Mouse (Mus musculus): ENCODE data around the gene Faf1. TPM values are rescaled to one million over a fixed set of nuclear protein-coding genes. Genes with fewer than 3 reads are reported as not detected.

Faf1 gene
- polyA plus RNA-seq, 1 experiment from 2014 or later = 15.7 TPM

GRCm38 (mm10) chr4:109759901-109760300, 83.5 kb downstream of the Faf1 start:
- no peaks in the 10 kb centered on the region for H3K27me3 ChIP-seq (replicated peaks; ENCODE audit: control insufficient read depth, insufficient read depth, low read length)
- H3K4me2 ChIP-seq (replicated peaks; ENCODE audit: low read depth) = no peak overlapping the region
- H3K9me3 ChIP-seq (ENCODE audit: control insufficient read depth) = no peaks in the 10 kb centered on the region
- no peaks in the 10 kb centered on the region for H3K4me1 ChIP-seq (replicated peaks; ENCODE audit: control insufficient read depth, insufficient read depth, low read length)
- TF ChIP-seq CTCF (IDR thresholded peaks at IDR 0.05; ENCODE audit: low read depth) = no peak
- no peaks in the 10 kb centered on the region for H3K36me3 ChIP-seq (ENCODE audit: control insufficient read depth, insufficient read depth)
- no peak overlapping the region for H3K4me3 ChIP-seq (ENCODE audit: low read depth, low read length)
- no peak for ATAC-seq
- H3K27ac ChIP-seq (ENCODE audit: low read depth, low read length) = no peak overlapping the region
- WGBS = 73% methylated on average over 2 of the region's 2 CpGs
- H3K9ac ChIP-seq (ENCODE audit: low read depth, low read length) = no peak overlapping the region

- H3K4me1 ChIP-seq (replicated peaks; ENCODE audit: control insufficient read depth, insufficient read depth, low read length) = no peaks in the 10 kb centered on the region
- no peak for TF ChIP-seq CTCF (IDR thresholded peaks at IDR 0.05; ENCODE audit: low read depth)
- no peak overlapping the region for H3K9ac ChIP-seq (ENCODE audit: low read depth, low read length)
- WGBS = 77% methylated on average over 3 of the region's 3 CpGs
- no peak overlapping the region for H3K27ac ChIP-seq (ENCODE audit: low read depth, low read length)
- ATAC-seq = no peak
- no peak overlapping the region for H3K4me2 ChIP-seq (replicated peaks; ENCODE audit: low read depth)
- no peak overlapping the region for H3K4me3 ChIP-seq (ENCODE audit: low read depth, low read length)
- H3K36me3 ChIP-seq (ENCODE audit: control insufficient read depth, insufficient read depth) = no peaks in the 10 kb centered on the region
- H3K9me3 ChIP-seq (ENCODE audit: control insufficient read depth) = no peaks in the 10 kb centered on the region
- H3K27me3 ChIP-seq (replicated peaks; ENCODE audit: control insufficient read depth, insufficient read depth, low read length) = no peaks in the 10 kb centered on the region
Measured at GRCm38 (mm10) chr4:109760501-109760900, 84.1 kb downstream of the Faf1 start.

DNA sequence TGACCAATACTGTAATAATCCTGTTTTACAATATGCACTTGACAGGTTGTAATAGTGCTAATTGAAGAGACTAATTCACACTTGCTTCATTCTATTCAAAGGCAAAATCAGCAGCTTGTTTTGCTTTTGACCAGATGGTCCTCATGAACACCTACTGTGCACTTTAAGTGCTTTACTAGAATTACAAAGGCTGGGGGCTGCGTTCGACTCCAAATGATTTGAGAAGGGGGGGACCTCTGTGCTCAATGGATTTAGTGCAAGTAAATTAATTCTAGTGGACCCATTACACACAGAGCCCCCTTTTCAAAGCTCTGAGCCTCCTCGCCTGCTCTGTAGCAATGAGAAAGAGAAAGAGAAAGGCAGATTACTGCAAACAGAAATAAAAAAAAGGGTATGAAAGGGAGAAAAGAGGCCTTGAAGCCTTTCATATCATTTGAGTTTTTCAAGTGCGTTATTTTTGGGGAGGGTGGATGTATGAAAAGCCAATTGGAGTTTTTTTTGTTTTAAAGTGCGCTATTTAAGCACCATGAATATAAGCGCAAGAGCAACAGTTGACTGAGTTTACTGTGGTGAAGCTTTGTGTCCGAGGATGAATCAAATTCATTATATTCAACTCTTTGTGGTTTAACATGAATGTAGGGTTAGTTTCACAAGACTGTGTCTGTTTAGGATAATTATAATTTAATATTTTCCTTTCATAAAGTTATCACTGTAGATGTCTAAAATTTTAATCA, 86.5 kb downstream of the Faf1 start:
- TF ChIP-seq CTCF (IDR thresholded peaks at IDR 0.05; ENCODE audit: low read depth) = no peak
- Histone ChIP-seq H3K4me3 (ENCODE audit: low read depth, low read length) (no peak overlapping the region), H3K27ac (ENCODE audit: low read depth, low read length) (no peak overlapping the region), H3K9me3 (ENCODE audit: control insufficient read depth) (no peaks in the 10 kb centered on the region), H3K36me3 (ENCODE audit: control insufficient read depth, insufficient read depth) (no peaks in the 10 kb centered on the region), H3K9ac (ENCODE audit: low read depth, low read length) (no peak overlapping the region), H3K4me2 (replicated peaks; ENCODE audit: low read depth) (no peak overlapping the region), H3K4me1 (replicated peaks; ENCODE audit: control insufficient read depth, insufficient read depth, low read length) (no peaks in the 10 kb centered on the region), H3K27me3 (replicated peaks; ENCODE audit: control insufficient read depth, insufficient read depth, low read length) (no peaks in the 10 kb centered on the region)
- ATAC-seq = no peak
- 70% methylated on average over 7 of the region's 7 CpGs for WGBS

DNA sequence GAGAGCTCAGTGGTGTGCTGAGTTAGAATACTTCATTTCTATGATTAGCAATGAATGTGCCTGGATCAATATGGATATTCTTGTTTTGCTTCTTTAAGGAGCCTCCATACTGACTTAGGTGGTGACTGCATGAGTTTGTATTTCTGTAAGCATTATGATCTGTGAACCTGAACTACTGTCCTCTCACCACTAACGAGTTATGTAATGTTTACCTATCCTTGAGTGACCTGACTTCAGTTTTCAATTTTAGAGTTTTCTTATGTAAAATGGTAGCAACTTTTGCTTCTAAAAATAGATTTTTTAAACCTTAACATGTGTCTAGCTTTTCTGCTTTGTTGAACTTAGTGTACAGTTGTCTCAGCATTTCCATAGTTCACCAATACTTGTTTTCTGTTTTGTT, 92.7 kb downstream of the Faf1 start:
- no peak overlapping the region for H3K9ac ChIP-seq (ENCODE audit: low read depth, low read length)
- no peak for TF ChIP-seq CTCF (IDR thresholded peaks at IDR 0.05; ENCODE audit: low read depth)
- no peaks in the 10 kb centered on the region for H3K27me3 ChIP-seq (replicated peaks; ENCODE audit: control insufficient read depth, insufficient read depth, low read length)
- H3K4me2 ChIP-seq (replicated peaks; ENCODE audit: low read depth) = no peak overlapping the region
- no peak for ATAC-seq
- no peaks in the 10 kb centered on the region for H3K9me3 ChIP-seq (ENCODE audit: control insufficient read depth)
- no peaks in the 10 kb centered on the region for H3K4me1 ChIP-seq (replicated peaks; ENCODE audit: control insufficient read depth, insufficient read depth, low read length)
- no peak overlapping the region for H3K4me3 ChIP-seq (ENCODE audit: low read depth, low read length)
- H3K36me3 ChIP-seq (ENCODE audit: control insufficient read depth, insufficient read depth) = no peaks in the 10 kb centered on the region
- H3K27ac ChIP-seq (ENCODE audit: low read depth, low read length) = no peak overlapping the region
- WGBS = 67% methylated on average over 1 of the region's 1 CpGs

DNA sequence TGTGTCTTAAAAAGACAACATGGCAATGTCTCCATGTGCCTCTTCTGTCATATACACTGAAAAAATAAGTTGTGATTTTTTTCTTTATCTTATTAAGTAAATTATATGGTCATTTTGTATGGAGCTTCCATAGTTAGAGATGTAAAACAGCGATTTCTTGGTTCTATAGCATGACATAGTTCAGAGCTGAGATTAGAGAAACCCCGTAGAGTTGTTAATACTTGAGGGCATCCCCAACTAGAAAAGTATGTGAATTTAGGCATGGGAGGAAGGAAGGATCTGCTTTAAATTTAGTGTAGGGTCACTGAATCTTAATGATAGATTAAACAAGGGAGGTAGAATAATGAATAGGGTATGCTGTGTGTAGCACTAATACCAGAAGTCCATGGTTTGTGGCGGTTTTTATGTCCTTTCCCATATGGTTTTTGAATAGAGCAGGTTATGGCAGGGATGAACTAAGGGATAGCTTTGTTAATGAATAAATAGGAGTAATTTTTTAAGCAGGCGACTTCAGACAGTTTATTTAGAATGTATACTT, 106.3 kb downstream of the Faf1 start:
- H3K36me3 ChIP-seq (ENCODE audit: control insufficient read depth, insufficient read depth) = no peaks in the 10 kb centered on the region
- WGBS = 93% methylated on average over 4 of the region's 4 CpGs
- no peak overlapping the region for H3K4me3 ChIP-seq (ENCODE audit: low read depth, low read length)
- H3K9ac ChIP-seq (ENCODE audit: low read depth, low read length) = no peak overlapping the region
- no peaks in the 10 kb centered on the region for H3K9me3 ChIP-seq (ENCODE audit: control insufficient read depth)
- no peaks in the 10 kb centered on the region for H3K27me3 ChIP-seq (replicated peaks; ENCODE audit: control insufficient read depth, insufficient read depth, low read length)
- TF ChIP-seq CTCF (IDR thresholded peaks at IDR 0.05; ENCODE audit: low read depth) = no peak
- no peak overlapping the region for H3K27ac ChIP-seq (ENCODE audit: low read depth, low read length)
- H3K4me2 ChIP-seq (replicated peaks; ENCODE audit: low read depth) = no peak overlapping the region
- no peak for ATAC-seq
- H3K4me1 ChIP-seq (replicated peaks; ENCODE audit: control insufficient read depth, insufficient read depth, low read length) = no peaks in the 10 kb centered on the region

GRCm38 (mm10) chr4:109789347-109790001, 113.1 kb downstream of the Faf1 start:
- Histone ChIP-seq H3K36me3 (ENCODE audit: control insufficient read depth, insufficient read depth) (no peaks in the 10 kb centered on the region), H3K9ac (ENCODE audit: low read depth, low read length) (no peak overlapping the region), H3K27ac (ENCODE audit: low read depth, low read length) (no peak overlapping the region), H3K4me3 (ENCODE audit: low read depth, low read length) (no peak overlapping the region), H3K27me3 (replicated peaks; ENCODE audit: control insufficient read depth, insufficient read depth, low read length) (no peaks in the 10 kb centered on the region), H3K4me1 (replicated peaks; ENCODE audit: control insufficient read depth, insufficient read depth, low read length) (no peaks in the 10 kb centered on the region), H3K4me2 (replicated peaks; ENCODE audit: low read depth) (no peak overlapping the region), H3K9me3 (ENCODE audit: control insufficient read depth) (no peaks in the 10 kb centered on the region)
- ATAC-seq = no peak
- TF ChIP-seq CTCF (IDR thresholded peaks at IDR 0.05; ENCODE audit: low read depth) = no peak
- WGBS = 67% methylated on average over 4 of the region's 4 CpGs

Data from intestine, postnatal 0 days (tissue).